Mouse (Mus musculus) mouse embryonic stem cell (cell line): ENCODE data around the gene Qprt.

Source experiments
- in situ Hi-C, 2 experiments: fragments of 300-500 bp; cut with MboI; formaldehyde crosslinking; loops; 1 replicate in 1 of 2; 3 replicates in 1 of 2; pipeline ENCODE4 v1.14.3; 2019 to 2020; ENCODE audit warnings: low sequenced_read_pairs in 2 of 2, low pct_unique_long_range_greater_than_20kb in 1 of 2, mixed read lengths in 1 of 2; ENCODE audit not compliant: unreplicated experiment in 1 of 2

Gene Qprt

DNA sequence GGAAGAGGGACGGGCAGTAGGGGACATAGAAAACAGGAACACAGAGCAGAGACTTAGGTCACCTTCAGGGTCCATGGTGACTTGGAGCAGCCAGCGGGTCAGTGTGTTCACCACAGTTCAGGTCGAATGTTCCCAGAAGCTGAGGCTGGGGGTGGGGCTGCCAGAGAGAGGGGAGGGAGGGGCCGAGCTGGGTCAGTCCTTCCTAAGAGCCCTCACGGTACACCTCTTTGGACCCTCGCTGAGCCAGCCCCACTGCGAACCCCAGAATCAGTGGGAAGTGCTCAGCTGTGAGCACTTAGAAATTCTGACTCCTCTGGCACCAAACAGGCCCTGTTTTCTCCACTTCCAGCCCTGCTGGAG lies at the start of gene Qprt:
Gene Qprt, minus strand, starts transcription at position 316 of the 360 bp plus-strand sequence.
- in situ Hi-C loops = loop anchor here in 1 of 2 experiments (10.0 kb wide), 1 partner anchor 63 kb away; no protein-coding TSS in a partner anchor

DNA sequence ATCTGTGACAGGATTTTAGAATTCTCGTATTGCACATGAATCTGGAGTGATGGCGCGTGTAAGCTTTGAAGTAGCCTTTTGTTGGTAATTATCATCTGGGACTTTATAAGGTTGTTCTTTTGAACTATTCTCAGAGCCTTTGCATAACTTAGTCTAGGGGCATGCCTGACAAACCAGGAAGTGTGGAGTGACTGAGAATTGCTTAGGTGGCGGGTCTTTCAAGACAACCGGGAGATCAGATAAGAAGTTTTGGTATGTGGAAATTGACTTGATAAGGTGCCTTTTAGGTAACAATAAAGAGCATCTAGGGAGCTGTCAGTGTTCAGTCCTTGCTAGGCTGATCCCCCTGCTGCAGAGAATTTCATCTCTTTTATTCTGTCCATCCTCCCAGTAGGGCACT lies 44.5 kb upstream of the Qprt start:
- in situ Hi-C loops = no loop called here

DNA sequence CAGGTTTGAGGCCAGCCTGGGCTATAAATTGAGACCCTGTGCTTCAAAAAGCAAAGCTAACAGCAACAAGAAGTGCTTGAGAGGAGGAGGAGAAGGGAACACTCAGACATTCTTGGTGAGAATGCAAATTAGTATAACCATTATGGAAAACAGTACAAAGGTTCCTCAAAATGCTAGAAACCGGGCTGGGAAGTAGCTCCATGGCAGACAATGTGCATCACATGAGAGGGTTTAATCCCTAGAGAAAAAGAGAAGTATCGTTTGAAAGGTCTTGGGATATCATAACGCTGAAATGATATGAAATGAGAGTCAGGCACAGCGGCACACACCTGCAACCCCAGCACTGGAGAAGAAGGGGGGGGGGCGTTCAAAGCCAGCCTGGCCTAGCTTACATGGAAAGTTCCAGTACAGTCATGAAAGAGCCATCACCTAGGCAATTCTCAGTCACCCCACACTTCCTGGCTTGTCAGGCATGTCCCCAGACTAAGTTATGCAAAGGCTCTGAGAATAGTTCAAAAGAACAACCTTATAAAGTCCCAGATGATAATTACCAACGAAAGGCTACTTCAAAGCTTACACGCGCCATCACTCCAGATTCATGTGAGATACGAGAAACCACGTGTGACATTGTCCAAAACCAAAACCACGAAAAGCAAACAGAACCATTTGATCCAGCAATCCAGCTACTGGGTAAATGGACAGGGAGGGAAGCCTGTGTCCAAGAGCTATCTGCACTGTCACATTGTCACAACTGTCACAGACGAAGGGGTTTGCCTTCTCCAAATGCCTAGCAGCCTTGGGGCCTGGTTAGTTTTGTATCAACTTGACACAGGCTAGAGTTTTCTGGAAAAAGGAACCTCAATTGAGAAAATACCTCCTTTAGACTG lies 43.8 kb upstream of the Qprt start:
- in situ Hi-C loops = no loop called here

DNA sequence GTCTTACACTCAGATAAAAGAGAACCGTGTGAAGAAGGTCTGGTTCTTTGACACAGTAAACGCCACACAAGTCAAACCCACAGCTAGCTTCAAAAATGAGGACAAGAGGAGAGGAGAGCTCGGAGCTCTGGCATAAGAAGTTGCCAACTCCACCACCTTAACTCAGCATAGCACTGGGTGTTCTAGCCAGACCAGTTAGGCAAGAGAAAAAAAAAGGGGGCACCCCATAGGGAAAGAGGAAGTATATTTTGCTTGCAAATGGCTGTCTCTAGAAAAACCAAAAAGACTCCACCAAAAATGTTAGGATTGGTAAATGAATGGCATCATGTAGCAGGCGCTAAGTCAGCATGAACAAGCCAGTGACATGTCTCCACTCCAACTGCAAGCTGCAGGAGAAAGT lies 42.0 kb upstream of the Qprt start:
- in situ Hi-C loops = no loop called here

DNA sequence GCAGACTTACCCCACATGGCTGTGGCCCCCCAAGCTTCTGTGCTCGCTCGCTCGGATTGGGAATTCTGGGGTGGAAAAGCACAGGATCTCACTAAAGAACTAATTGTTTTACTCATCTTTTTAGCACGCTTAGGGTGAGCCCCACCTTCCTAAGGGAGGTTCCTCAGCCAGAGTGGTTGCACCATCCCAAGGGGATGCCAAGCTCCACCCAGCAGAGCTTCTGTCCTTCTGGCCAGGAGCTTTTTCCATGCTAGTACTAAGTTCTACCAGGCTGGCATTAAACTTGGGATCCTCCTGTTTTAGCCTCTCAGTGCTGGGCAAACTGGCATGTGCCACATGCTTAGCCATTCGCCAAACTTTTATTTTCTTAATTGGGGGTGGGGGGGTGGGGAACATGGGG lies 40.5 kb upstream of the Qprt start:
- in situ Hi-C loops = no loop called here

DNA sequence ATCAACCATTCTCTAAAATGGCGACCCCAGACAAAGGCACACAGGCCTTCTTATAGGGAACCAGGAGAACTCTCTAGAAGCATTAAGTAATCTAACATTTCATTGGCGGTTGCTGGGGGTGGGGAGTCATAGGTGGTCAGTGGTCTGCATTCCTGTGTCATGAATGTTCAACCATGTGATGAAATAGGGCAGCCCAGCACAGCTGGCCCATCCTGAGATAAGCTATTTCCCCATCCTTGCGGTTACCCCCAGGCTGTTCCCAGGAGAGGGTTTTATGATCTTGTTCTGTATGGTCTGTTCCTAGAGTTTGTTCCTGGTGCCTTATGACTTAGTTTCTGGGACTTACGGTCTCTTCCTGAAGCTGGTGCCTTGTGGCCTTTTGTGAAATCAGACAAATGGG lies 35.5 kb upstream of the Qprt start:
- in situ Hi-C loops = no loop called here

DNA sequence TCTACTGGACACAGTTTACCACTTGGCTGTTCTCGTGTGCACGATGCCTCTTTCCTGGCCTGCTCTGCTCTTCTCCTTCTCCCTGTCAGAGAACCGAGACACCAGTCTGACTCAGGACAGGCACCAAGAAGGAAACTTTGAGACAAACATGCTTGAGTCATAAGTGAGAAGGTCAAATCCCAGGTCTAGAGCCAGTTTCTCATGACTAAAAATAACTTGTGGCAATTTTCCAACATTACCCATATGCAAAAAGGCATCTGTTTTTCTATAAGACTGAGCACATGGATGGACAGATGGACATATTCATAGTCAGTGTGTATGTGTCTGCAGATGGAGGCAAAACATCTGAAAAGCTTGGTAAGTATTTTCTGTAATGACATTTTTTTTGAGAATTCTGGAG lies 31.5 kb upstream of the Qprt start:
- in situ Hi-C loops = no loop called here

DNA sequence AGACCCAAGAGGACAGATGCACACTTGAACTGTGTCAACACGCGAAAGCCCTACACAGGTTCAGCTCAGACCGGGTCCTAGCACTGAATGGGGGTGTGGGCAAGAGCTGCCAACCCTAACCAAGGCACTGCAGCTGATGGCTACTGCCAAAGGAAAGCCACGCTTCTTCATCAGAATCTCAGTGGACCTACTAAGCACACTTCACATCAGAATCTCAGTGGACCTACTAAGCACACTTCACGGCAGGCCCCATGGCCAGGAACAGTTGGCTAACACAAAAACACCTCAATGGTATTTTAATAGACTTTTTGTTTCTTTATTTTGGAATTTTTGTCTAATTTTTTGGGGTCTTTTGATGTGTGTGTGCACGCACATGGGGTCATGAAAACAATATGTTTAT lies 30.4 kb upstream of the Qprt start:
- in situ Hi-C loops = no loop called here

DNA sequence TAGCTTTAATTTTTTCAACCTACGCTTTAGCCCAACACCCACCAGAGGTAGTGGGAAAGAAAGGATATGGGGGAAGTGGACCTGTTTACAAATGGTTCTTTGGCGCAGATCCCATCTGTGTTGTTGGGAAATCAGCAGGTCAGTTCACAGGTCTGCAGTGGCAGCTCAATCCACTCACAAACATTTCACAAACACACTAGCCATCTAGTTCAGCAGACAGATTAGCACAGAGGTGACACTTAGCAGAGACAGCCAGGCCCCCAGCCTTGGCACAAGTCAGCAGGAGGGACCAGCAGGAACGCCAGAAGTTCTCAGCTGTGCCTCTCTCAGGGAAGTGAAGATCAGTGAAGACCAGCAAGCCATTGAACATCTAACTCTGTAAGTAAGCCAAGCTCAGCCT lies 25.9 kb upstream of the Qprt start:
- in situ Hi-C loops = no loop called here

DNA sequence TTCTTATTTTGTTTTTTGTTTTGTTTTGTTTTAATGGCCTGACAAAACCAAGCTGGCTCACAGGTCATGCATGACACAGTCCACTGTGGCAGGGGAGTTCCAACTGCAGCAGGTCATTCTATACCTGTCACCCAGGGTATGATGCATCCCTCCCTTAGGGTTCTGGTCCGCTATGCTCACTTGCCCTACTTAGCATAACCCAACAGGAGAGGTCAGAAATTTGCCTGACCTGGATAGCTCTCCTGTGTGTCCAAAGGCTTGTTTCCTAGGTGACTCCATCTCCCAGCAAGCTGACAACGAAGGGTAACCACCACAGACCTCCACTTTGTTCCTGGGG lies 24.2 kb upstream of the Qprt start:
- in situ Hi-C loops = no loop called here

DNA sequence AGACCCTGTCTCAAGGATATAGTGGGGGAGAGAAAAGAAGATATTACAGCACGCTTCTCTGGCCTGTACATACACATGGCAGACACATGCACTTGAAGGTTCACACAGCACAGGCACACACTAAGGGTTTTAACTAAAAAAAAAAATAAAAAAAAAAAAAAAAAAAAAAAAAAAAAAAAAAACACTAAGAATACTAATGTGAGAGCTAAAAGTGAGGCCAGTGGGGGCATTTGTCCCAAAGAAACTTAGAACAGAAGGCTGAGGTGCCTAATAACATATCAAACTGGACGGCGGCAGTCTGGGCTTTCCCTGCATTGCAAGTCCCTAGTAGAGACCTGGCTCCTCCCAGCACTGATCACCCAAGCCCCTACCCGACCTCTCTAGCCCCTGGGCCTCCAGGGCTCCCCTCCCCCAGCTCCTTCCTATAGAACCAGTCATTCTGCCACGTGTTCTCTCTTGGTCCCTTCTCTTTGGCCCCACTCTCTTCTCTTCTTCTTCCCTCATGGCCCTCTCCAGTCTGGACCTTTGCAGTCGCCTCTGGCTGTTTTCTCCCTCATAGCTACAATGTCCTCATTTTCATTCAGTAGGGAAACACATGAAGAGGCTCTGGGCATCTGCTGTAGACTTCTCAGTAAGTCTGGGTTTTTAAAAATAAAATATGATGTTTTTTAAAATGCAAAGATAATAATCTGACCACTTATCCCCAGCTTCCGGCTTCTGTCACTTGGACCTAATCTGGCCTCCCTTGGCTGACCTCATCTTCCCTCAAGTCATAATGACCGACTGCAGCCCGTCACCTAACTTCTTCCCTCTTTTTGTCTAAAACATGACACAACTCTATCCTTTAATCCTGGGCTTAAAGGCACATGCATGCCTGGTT lies 23.6 kb upstream of the Qprt start:
- in situ Hi-C loops = no loop called here

DNA sequence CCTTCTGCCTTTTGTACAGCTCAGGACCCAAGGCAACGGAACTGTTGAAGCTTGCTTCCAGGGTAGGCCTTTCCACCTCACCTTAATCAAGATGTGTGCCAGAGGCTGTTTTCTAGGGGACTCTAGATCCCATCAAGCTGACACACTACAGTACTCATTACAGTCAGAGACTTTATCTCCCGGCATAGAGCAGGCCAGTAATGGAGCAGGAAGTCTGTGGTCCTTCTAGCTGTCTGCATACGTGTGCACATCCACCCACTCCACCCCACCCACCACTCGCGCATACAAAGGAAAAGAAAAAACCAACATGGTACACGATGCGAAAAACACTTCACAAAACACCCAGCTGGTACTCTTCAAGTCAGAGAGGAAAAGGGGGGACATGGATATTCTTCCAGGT lies 22.4 kb upstream of the Qprt start:
- in situ Hi-C loops = no loop called here

DNA sequence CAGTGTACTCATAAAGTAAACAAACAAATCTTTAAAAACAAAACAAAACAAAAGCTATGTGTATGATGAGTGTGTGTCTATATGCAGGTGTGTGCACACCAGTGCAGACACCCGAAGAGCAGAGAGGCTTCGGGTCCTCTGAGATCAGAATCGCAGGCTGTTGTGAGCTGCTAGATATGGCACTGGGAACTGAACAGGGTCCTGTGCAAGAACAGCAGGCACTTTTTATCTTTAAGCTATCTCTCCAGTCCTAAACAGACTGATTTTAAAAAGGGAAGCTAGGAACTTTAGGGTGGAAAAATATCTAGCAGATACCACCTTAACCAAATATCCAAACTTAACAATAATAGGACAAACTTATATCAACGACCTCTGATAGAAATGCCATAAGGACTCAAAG lies 20.6 kb upstream of the Qprt start:
- in situ Hi-C loops = no loop called here

DNA sequence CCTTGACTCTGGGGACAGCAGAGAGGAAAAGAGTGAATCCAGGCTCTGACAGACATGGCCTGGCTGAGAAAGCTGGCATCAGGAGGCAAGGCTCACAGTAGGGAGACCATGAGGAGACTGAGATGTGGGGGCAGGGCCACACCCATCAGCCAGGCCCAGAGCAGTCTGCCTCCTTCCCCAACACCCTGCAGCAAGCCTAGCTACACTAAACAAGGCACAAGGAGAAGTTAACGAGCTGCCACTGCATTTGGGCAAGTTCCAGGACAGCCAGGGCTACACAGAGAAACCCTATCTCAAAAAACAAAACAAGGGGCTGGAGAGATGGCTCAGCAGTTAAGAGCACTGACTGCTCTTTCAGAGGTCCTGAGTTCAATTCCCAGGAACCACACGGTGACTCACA lies 20.2 kb upstream of the Qprt start:
- in situ Hi-C loops = no loop called here

DNA sequence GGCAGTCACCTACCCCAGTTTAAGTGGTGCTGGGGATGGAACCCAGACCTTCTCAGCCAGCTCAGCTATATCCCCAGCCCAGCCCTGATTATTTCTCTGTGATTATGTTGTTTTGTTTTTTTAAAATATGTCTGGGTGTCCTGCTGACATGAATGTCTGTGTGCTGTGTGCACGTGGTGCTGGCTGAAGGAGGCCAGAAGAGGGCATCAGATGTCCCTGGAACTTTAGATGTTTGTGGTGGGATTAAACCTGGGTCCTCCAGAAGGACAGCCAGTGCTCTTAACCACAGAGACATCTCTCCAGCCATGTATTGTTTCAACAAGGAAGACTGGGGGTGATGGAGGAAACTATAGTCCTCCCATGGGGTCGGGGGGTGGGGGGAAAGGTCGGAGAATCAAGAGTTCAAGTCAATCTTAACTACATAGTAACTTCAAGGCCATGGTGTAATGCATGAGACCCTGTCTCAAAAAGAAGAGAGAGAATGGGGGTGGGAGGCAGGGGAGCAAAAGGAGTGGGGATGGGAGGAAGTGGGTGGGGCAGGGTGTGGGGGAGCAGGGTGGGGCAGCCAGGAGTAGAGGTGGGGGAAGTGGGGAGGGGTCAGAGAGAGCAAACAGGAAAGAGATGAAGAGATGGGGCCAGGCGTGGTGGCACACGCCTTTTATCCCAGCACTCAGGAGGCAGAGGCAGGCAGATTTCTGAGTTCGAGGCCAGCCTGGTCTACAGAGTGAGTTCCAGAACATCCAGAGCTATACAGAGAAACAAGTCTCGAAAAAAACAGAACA lies 18.8 kb upstream of the Qprt start:
- in situ Hi-C loops = no loop called here

DNA sequence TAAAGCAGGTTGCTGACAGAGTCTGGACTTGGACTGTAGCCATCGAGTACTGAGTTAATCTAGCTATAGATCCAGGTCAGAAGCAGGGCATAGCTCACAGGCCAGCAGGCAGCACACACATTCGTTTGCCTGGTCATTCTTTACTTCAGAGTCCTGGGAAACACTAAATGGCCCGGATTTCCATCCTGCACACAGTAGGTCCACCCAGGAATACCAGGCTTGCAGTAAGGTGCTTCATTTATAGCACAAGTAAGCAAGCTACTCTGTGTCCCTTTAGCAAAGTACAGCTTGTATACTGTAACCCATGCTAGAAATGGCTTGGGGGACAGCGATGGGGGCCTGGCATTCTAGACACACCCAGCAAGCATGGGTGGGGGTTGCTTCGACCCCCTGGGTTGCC lies 17.5 kb upstream of the Qprt start:
- in situ Hi-C loops = no loop called here

DNA sequence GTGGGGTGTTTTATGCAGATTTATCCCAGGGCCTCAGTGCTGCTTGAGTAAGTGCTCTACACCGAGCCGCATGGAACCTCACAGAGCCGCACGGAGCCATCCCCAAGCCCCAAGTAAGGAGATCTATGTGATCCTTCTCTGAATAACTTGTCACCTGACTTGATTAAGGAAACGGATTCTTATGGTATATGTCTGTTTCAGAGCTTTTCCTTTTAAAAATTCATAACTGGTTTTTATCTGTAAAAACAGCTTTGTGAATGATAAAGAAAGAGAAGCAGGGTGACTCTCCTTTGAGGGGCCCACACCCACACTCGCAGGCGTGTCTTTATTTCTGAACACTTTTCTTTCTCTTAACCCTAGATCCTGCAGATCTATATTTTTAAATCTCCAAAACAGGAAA lies 17.1 kb upstream of the Qprt start:
- in situ Hi-C loops = no loop called here

DNA sequence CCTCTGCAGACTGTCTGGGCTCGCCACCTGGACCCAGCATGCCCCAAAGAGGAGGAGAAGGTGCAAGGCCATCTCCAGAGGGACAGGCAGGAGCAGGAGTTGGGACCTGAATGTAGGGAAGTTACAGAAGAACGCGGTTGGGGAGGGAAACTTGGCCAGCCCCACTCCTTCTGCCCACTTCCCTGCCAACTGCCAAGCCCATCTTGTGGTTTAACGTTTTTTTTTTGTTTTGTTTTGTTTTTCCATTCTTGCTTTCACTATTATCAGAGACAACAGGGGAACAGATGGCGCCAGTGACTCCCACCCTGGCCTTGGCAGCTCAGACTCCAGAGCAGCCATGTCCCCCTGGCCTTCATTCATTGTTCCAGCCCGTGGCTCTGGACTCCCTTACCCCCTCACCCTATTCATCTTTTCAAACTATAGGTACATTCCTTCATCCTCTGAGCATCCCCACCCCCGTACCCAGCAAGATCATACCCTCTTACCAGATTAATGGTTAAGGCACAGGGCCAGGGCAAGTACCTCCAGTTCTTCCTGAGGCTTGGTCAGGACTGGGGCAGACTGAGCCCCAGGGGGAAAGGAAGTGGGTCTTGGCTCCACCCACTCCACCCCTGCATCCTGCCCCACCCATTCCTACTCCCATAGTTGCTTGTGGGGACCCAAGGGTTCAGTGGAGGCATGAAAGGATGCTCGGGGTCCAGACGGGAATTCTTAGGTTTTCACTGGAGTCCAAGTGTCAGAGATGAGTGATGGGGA lies 15.4 kb upstream of the Qprt start, which contains the start of gene Spn:
Gene Spn, minus strand, starts transcription at position 562 of the 756 bp plus-strand sequence.
- in situ Hi-C loops = no loop called here
